Mouse (Mus musculus): ENCODE data around the gene Aph1a. TPM values are rescaled to one million over a fixed set of nuclear protein-coding genes. Genes with fewer than 3 reads are reported as not detected.
"Not testable (repeated sequence)": the region's sequence is repeated elsewhere in the genome, so short reads cannot be mapped to it uniquely, and the experiment has no call there.

The Aph1a gene
- polyA plus RNA-seq, 1 experiment from 2014 or later = 35.9 TPM

GRCm38 (mm10) chr3:95891211-95892065, 2.3 kb upstream of the Aph1a start, which contains the start of gene BC028528:
BC028528 (minus strand) TSS chr3:95892005.
- Histone ChIP-seq H3K9ac (no peak within 1 kb of the TSS), H3K4me3 (peak within 1 kb of the TSS; percentile 30), H3K4me2 (peak within 1 kb of the TSS; percentile 34), H3K27me3 (no peaks in the 10 kb centered on the region), H3K9me3 (no peaks in the 10 kb centered on the region), H3K4me1 (peaks cover 30% of the 10 kb centered on the region), H3K36me3 (peaks cover 3% of the 10 kb centered on the region; the same call in 1 of the 2 replicates), H3K27ac (peak within 1 kb of the TSS; percentile 77)
- ATAC-seq (ENCODE audit: insufficient number of reproducible peaks, low FRiP score, low TSS enrichment, low read depth) = no peak
- 27% methylated on average over 12 of the region's 12 CpGs for WGBS

GRCm38 (mm10) chr3:95892066-95893052, 1.4 kb upstream of the Aph1a start:
- H3K4me2 ChIP-seq = peak overlapping the region; percentile 34
- peaks cover 30% of the 10 kb centered on the region for H3K4me1 ChIP-seq
- peak overlapping the region; percentile 77 for H3K27ac ChIP-seq
- WGBS = 33% methylated on average over 11 of the region's 11 CpGs
- ATAC-seq (ENCODE audit: insufficient number of reproducible peaks, low FRiP score, low TSS enrichment, low read depth) = 0 out of 2 replicates have a peak, but pooled peaks have one; percentile 6
- H3K9ac ChIP-seq = no peak overlapping the region
- H3K27me3 ChIP-seq = no peaks in the 10 kb centered on the region
- H3K36me3 ChIP-seq = peaks cover 4% of the 10 kb centered on the region; the same call in 1 of the 2 replicates
- no peaks in the 10 kb centered on the region for H3K9me3 ChIP-seq
- peak overlapping the region; percentile 30 for H3K4me3 ChIP-seq

GRCm38 (mm10) chr3:95893126-95893525, 643 bp upstream of the Aph1a start:
- Histone ChIP-seq H3K27me3 (no peaks in the 10 kb centered on the region), H3K9ac (peak overlapping the region; percentile 7; the same call in 1 of the 2 replicates), H3K36me3 (peaks cover 11% of the 10 kb centered on the region), H3K4me2 (peak overlapping the region; percentile 57), H3K4me1 (peaks cover 30% of the 10 kb centered on the region), H3K4me3 (peak overlapping the region; percentile 65), H3K27ac (peak overlapping the region; percentile 80), H3K9me3 (no peaks in the 10 kb centered on the region)
- no peak for ATAC-seq (ENCODE audit: insufficient number of reproducible peaks, low FRiP score, low TSS enrichment, low read depth)
- 11% methylated on average over 7 of the region's 7 CpGs for WGBS

- peak overlapping the region; percentile 77 for H3K27ac ChIP-seq
- H3K36me3 ChIP-seq = peaks cover 16% of the 10 kb centered on the region
- peaks cover 30% of the 10 kb centered on the region for H3K4me1 ChIP-seq
- 6% methylated on average over 16 of the region's 16 CpGs for WGBS
- H3K4me3 ChIP-seq = peak overlapping the region; percentile 65
- no peak for ATAC-seq (ENCODE audit: insufficient number of reproducible peaks, low FRiP score, low TSS enrichment, low read depth)
- peak overlapping the region; percentile 45 for H3K4me2 ChIP-seq
- H3K9ac ChIP-seq = peak overlapping the region; percentile 26
- H3K9me3 ChIP-seq = no peaks in the 10 kb centered on the region
- no peaks in the 10 kb centered on the region for H3K27me3 ChIP-seq
Observed at GRCm38 (mm10) chr3:95894317-95895160, 770 bp downstream of the Aph1a start.

GRCm38 (mm10) chr3:95895501-95895900, 1.7 kb downstream of the Aph1a start:
- not testable (repeated sequence) for H3K4me3 ChIP-seq; H3K9ac ChIP-seq; H3K27me3 ChIP-seq; ATAC-seq (ENCODE audit: insufficient number of reproducible peaks, low FRiP score, low TSS enrichment, low read depth); H3K9me3 ChIP-seq; H3K27ac ChIP-seq; H3K4me2 ChIP-seq
- Histone ChIP-seq H3K4me1 (peaks cover 28% of the 10 kb centered on the region), H3K36me3 (peaks cover 16% of the 10 kb centered on the region)
- 79% methylated on average over 7 of the region's 7 CpGs for WGBS

GRCm38 (mm10) chr3:95899800-95900524, 6.2 kb downstream of the Aph1a start:
- no peak for ATAC-seq (ENCODE audit: insufficient number of reproducible peaks, low FRiP score, low TSS enrichment, low read depth)
- no peak overlapping the region for H3K27ac ChIP-seq
- no peak overlapping the region for H3K9ac ChIP-seq
- peaks cover 23% of the 10 kb centered on the region for H3K4me1 ChIP-seq
- H3K4me3 ChIP-seq = no peak overlapping the region
- 67% methylated on average over 13 of the region's 13 CpGs for WGBS
- H3K9me3 ChIP-seq = no peaks in the 10 kb centered on the region
- H3K27me3 ChIP-seq = 0 out of 2 replicates have a peak, but pooled peaks cover 4% of the 10 kb centered on the region
- H3K4me2 ChIP-seq = no peak overlapping the region
- H3K36me3 ChIP-seq = peaks cover 16% of the 10 kb centered on the region

GRCm38 (mm10) chr3:95901616-95902372, 8.0 kb downstream of the Aph1a start:
- H3K4me3 ChIP-seq = no peak overlapping the region
- 54% methylated on average over 9 of the region's 9 CpGs for WGBS
- H3K27me3 ChIP-seq = 0 out of 2 replicates have a peak, but pooled peaks cover 4% of the 10 kb centered on the region
- H3K9me3 ChIP-seq = no peaks in the 10 kb centered on the region
- no peak overlapping the region for H3K9ac ChIP-seq
- peaks cover 36% of the 10 kb centered on the region for H3K4me1 ChIP-seq
- H3K4me2 ChIP-seq = no peak overlapping the region
- no peak for ATAC-seq (ENCODE audit: insufficient number of reproducible peaks, low FRiP score, low TSS enrichment, low read depth)
- H3K36me3 ChIP-seq = peaks cover 13% of the 10 kb centered on the region
- no peak overlapping the region for H3K27ac ChIP-seq

GRCm38 (mm10) chr3:95902373-95902625, 8.5 kb downstream of the Aph1a start:
- Histone ChIP-seq H3K27ac (no peak overlapping the region), H3K4me2 (no peak overlapping the region), H3K9me3 (no peaks in the 10 kb centered on the region), H3K36me3 (peaks cover 13% of the 10 kb centered on the region), H3K27me3 (0 out of 2 replicates have a peak, but pooled peaks cover 4% of the 10 kb centered on the region), H3K4me1 (peaks cover 36% of the 10 kb centered on the region), H3K4me3 (no peak overlapping the region), H3K9ac (no peak overlapping the region)
- no peak for ATAC-seq (ENCODE audit: insufficient number of reproducible peaks, low FRiP score, low TSS enrichment, low read depth)

GRCm38 (mm10) chr3:95902643-95903042, 8.9 kb downstream of the Aph1a start:
- H3K4me1 ChIP-seq = peaks cover 36% of the 10 kb centered on the region
- 32% methylated on average over 6 of the region's 6 CpGs for WGBS
- no peak overlapping the region for H3K27ac ChIP-seq
- H3K4me2 ChIP-seq = no peak overlapping the region
- H3K36me3 ChIP-seq = peaks cover 9% of the 10 kb centered on the region
- H3K4me3 ChIP-seq = no peak overlapping the region
- H3K9ac ChIP-seq = no peak overlapping the region
- H3K27me3 ChIP-seq = 0 out of 2 replicates have a peak, but pooled peaks cover 4% of the 10 kb centered on the region
- no peaks in the 10 kb centered on the region for H3K9me3 ChIP-seq
- no peak for ATAC-seq (ENCODE audit: insufficient number of reproducible peaks, low FRiP score, low TSS enrichment, low read depth)
